Mouse (Mus musculus): ENCODE results near the gene Kcnip1.

Gene Kcnip1

DNA sequence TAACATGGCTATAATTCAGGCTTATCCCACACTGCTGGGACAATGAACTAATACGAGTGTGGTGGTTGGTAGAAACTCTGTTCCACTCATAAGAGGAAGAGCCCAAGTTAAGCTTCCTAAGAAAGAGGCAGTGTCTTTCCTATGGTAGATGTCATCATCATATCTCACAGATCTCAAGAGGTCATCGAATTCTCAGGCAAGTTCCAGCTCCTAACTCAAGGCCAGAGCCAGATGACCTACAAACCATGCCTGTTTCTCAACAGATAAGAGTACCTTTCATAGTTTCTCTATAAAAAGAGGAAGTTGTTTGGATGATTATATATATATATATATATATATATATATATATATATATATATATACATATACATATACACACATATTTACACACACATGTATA is 6.4 kb downstream of the Kcnip1 start:
- no peak for DNase-seq (ENCODE audit: low spot score)

DNA sequence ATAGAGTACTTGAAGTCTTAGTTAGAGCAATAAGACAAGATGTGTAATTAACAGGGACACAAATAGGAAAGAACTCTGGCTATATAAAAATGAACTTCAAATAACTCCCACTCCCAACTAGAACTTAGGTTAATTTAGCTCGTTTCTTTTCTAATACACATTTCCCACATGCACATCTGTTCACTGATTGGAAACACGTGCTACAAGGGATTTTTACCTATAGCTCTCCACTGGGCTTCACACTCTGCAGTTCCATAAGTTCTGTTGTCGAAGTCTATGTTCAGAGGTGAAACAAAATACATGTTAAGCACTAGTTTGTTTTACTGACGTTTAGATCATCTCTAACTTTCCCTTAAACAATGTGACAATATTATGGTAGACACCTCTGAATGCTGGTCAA is 12.8 kb downstream of the Kcnip1 start:
- no peak for DNase-seq (ENCODE audit: low spot score)

DNA sequence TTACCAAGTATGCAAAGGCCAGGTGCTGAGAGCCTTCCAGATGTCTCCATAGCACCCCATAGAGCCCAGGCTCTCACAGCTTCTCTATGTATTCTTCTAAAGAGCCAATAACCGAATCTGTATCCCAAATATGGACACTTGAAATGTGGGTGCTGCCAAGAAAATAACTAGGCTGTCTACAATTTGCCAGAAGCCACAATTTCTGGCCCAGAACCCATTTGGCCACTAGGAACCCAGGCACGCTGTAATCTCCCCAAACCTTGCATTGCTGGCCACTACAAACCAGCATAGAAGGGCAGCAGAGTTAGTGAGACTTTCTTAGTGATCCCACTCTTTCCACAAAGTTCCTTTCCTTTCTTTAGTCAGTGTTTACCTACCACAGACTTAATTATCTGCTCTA is 17.8 kb downstream of the Kcnip1 start:
- DNase-seq (ENCODE audit: low spot score) = no peak

DNA sequence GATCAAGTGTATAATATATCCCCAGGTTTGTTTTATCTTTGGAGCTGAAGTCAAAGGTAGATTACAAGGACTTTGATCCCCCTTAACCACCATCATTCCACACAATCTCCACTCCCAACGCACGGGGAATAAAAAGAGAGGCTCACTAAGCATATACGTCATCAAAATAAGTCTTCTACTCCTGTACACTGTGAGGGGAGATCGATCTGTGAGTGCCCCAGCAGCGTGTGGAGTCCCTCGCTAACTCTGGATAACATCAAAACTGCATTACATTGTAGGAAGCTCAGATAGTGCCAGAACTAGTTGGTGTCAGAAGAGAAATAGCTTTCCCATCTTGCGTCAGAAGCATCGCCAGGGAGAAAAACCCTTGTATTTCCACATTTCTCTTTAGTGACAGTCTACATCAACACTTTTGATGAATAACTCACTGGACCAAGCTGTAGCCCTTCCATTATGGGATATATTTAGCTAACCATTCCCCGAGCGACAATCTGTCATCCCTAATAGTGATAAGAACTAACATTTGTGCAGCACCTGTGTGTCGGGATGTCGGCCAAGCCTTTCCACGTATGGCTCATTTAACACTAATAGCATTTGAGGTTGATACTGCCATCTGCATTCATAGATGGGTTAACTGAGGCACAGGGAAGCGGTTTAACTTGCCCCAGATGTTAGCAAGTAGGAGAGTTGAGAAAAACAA is 18.5 kb downstream of the Kcnip1 start:
- DNase-seq (ENCODE audit: low spot score) = no peak

DNA sequence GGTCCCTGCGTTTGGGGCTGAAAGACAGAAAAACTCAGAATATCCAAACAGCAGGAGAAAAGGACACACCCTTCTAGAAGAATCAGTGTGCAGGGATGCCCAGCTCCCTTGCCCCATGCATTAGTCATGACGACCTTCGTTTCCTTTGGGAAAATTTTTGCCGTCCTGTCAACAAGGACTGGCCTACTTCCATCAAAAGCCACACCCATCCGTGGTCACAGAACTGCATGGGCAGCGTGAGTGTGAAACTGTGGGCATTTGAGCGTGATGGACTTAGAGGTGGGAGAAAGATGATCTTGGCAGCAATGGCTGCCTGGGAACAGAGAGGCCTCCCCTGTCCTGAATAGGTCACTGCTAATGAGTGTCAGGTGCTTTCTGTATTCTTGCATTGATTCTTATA is 20.8 kb downstream of the Kcnip1 start:
- DNase-seq (ENCODE audit: low spot score) = no peak

DNA sequence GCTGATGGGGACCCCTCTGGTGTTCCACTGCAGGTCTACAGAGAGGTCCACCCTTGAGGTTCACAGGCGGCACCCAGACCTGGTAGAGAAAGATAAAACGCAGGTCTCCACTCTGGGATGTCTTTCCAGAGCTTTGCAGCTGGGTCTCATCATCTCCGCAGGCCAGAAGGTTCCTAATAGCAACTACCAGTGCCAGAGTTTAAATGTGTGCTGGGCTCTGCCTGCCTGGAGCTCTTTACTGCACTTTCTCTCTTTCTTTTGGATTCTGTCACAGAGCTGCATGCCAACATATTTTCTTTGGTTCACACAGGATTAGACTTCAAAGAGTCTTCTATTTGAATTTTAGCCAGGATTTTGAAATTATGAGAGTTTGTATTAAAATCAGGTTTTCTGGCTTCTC is 23.8 kb downstream of the Kcnip1 start:
- no peak for DNase-seq (ENCODE audit: low spot score)

DNA sequence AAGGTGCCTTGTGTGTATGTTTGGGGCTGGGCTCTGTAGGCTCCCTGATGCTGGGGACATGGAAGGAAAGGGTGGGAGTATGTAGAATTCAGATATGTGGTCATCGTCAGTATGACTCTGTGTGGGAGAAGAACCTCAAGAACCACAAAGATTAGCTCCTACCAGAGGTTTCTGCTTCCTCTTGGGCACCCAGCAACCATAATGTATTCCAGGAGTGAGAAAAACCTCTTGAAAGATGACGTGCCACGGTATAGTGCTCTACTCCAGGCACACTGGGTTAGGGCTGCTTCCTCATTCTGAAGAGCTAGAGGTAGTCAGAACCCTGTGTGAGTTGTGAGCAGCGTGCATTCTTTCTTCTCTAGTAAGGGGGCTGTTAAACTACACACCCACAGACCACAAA is 25.2 kb downstream of the Kcnip1 start:
- DNase-seq (ENCODE audit: low spot score) = no peak

DNA sequence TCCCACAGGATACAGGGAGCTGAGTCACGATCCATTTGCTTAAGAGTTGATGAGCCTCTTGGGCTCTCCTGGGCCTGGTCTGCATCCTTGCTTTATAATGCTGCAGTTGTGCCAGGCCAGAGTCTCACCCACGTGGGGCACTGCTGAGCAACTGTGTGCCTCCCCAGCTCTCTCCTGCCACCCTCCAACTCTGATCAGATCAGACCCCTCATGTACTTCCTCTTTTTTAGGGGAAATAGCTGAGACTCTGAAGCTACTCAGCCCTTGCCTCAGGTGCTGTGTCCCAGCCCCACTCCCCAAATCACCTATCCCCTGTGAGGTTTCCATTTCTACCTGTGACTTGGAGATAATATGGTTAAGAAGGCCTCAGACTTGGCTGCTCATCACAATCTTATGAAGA is 27.6 kb downstream of the Kcnip1 start:
- DNase-seq (ENCODE audit: low spot score) = no peak

DNA sequence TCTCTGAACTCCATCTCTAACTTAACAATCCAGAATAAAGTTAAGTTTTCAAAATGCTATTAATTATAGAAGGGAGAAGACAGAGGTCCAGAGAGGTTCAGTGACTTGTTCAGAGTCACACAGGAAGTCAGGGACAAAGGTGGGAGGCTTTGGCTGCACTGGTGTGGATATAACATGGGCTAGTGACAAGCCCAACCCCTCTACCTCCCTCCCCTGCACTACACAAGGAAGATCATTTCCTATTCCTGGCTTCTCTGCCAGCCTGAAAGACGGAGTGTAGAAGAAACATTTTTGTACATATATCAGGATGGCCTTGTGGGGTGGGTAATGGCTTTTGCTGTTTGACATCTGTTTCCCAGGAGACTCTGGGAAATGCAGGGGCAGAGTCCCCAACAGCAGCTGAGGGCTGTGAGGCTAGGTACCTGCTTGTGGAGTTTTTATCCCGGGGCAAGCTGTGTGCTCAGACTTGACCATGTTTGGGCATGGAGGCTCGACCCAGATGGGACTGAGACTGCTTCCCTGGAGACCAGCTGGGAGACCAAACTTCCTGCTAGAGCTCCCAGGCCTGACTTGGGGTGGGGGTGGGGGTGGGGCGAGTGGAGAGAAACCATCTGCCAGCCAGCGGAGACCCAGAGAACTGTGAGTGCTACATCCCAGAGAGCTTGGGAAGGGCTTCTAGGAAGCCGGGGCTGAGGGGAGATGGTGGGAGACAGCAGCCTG is 30.1 kb downstream of the Kcnip1 start, which contains the start of gene Kcnmb1:
Gene Kcnmb1 (plus strand): TSS at position 326 of the 720 bp plus-strand sequence.
- no peak for DNase-seq (ENCODE audit: low spot score)

DNA sequence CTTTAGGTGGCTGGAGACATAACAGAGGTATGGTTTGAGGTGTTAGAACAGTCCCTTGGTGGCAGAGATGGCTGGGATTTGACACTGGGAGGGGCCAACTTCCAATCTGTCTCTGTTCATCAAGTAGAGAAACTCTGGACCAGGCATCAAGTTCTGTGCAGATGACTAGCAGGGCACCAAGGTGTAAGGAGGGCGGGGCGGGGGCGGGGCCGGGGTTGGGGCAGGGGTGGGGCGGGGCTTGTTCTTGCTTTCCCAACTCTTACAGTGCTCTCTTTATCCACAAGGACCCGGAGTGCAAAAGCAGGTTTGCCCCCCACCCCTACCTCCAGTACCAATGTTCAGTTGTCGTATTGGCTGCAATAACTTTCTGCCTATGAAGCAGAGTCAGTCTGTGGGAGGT is 30.8 kb downstream of the Kcnip1 start:
- no peak for DNase-seq (ENCODE audit: low spot score)

DNA sequence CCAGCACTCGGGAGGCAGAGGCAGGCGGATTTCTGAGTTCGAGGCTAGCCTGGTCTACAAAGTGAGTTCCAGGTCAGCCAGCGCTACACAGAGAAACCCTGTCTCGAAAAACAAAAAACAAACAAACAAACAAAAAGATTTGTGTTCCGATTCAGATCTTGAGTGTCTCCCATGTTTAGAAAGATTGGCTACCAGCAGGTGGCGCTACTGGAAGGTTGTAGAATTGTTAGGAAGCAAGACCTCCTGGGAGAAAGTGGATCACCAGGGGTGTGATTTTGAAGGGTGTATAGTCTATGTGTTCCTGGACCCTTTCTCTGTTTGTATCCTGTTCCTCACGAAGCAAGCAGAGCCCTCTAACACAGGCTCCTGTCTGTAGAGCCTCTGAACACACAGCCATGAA is 34.2 kb downstream of the Kcnip1 start:
- DNase-seq (ENCODE audit: low spot score) = no peak

DNA sequence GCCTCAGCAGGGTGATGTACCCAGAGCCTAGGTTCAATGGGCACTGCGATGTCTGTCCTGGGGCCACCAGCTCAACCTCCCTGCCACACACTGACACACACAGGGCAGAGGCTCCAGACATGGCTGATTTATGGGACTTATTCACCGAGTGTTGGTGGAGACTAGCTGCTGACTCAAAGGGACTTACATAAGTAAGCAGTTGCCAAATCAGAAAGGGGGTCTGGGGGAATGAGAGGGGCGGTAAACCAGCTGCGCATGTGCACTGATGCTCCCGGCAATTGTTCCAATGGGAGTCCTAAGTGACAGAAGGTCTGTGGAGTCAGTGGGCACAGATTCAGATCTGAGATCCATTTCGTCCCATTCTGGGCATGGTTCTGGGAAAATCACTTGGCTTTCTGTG is 35.4 kb downstream of the Kcnip1 start:
- no peak for DNase-seq (ENCODE audit: low spot score)

DNA sequence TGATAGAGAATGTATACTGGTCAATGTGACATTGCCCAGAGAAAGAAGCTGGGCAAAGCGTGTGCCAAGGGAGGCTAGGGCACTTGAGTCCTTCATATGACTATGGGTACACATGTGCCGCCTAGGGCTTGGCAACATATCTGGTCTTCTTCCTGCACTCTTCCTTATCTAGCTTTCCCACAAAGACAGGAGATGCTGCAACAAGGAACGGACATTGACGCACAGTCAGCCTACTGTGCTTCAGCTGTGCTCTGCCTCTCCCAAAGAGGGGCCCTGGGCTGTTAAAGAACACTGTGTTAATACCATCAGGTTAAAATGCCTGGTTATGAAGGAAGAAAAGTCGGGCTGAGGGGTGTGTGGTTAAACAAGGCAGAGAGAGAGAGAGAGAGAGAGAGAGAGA is 36.3 kb downstream of the Kcnip1 start:
- no peak for DNase-seq (ENCODE audit: low spot score)

DNA sequence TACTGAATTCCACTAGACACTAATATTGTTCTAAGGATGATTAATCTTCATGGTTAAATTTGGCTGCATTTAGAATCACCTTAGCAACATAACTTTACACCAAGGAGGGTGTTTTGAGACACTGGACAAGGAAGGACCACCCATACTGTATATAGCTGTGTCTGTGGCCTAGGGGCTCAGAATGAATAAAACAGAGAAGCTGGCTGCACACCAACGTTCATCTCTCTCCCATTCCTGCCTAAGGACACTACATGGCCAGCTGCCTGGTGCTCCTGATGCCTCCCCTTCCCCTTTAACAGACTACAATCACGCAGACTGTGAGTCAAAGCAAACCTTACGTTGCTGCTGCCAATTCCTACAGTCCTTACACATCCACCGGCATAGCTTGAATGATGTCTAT is 37.0 kb downstream of the Kcnip1 start:
- DNase-seq (ENCODE audit: low spot score) = no peak

DNA sequence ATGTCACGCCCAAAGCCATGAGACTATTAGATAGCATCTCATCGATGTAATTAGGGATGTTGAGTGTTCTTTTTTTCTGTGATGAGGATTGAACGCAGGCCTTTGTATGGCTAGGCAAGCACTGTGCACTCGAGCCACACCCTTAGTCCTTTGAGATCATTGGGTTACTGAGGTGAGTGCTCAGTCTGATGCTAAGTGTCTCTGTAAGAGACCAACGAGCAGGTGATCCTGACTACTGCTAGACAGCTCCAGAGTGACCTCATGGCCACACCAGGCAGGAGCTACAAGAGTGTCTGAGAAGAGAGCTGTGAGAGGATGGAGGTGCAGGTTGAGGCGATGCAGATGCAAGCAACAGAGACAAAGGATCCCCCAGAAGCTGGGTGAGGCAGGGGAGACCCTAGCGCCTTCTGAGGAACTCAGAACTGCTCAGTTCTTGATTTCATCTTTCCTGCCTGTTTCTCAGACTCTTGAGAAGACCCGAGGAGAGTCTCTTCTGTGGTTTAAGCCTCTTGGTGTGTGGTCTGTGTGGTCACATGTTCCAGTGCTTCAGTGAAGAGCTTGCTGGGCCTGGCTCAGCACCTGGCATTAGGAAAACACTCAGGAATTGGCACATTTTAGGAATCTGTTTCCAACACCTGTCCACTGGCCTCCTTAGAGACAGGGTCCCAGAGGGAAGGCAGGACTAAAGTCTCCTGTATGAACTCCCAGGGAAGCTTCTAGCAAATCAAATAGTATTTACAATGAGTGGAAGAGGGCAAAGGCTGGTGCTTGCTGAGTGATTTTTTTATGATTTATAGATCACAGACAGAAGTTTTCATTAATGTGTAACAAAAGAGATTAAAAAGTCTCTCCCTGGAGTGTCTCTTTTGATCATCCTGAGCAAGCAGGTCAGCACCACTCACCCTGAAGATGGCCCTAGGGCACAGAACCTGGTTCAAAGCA is 41.0 kb downstream of the Kcnip1 start:
- no peak for DNase-seq (ENCODE audit: low spot score)

DNA sequence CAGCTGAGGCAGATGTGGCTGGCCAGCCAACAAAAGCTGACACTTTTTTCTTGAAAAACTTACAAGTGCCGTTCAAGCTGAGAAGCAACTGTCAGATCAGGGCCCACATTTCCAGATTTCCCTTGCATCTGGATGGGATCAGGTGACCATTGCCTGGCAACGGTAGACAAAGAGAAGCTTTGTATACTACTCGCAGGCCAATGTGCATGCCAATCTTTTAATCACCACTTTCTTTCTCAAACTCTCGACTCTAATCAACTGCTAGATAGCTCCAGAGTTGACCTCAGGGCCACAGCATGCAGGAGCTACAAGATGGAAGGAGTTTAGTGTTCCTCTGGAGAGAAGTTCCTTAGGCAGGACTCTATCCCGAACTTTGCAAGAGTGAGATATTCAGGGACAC is 41.8 kb downstream of the Kcnip1 start:
- DNase-seq (ENCODE audit: low spot score) = no peak

DNA sequence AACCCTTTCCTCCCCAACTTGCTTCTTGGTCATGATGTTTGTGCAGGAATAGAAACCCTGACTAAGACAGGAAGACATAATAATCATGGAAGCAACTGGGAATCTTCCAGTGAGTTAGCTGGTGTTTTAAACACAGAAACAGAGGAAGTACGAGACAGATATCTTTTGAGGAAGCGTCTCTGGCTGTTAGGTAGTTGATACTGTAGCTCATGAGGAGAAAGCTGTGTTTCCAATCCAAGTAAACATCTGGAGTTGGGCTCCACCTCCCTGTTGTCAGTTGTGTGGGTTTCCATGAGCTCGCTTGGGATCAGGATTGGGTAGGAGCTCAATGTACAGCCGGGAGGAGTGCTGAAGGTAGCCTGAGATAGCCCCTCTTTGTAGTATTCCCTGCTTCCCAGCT is 46.5 kb downstream of the Kcnip1 start:
- DNase-seq (ENCODE audit: low spot score) = no peak

DNA sequence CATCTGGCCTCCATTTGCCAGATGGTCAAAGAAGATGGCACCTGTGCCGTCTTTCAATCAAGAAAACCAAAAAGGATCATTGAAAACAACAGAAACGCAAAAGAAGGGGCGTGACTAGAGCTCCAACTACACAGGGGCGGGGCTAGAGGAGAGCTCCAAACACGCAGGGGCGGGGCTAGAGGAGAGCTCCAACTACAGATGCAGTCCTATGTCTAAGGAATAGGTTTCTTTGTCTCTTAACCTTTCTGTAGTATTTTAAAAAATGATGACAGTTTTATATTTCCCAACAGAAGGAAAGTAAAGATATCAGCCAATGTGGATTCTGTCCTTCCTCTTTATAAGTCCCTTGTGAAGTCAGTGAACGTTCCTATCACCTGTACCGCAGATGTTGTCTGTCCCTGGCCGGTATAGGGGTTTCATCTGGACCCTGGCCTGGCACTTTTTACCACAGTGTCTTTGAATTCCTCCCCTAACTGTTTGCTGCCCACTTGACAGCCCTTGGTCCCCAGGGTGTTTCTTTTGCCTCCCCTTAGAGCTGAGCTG is 48.1 kb downstream of the Kcnip1 start:
- DNase-seq (ENCODE audit: low spot score) = no peak

DNA sequence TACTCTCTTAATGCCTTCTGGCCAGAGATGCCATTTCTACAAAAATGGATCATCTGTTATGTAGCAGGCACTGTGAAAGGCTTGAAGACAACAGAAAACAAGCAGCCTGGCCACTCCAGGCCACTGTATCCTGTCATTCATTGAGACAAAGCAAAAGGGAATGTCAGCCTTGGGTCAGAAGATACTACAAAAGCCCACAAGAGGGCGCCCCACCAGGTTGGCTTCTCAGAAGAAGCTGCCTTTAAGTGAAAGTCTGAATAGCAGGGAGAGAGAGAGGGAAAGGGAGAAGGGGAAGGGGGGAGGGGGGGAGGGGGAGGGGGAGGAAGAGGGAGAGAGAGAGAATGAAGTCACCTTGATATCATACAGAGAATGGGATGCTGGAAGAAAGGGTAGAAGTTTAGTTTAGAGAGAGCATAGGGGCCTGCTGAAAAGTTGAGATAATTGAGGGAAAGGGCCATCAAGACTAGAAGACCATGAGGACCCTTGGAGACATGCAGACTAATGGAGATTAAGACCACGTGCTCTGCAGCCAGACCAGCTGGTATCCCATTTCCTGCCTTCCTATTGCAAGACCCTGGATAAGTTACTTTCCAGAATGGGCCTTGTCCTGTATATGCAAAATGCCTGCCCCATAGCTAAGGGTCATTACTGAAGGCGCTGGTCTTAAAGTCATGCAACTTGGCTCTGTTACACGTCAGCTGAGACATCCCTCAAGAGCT is 48.7 kb downstream of the Kcnip1 start:
- no peak for DNase-seq (ENCODE audit: low spot score)

DNA sequence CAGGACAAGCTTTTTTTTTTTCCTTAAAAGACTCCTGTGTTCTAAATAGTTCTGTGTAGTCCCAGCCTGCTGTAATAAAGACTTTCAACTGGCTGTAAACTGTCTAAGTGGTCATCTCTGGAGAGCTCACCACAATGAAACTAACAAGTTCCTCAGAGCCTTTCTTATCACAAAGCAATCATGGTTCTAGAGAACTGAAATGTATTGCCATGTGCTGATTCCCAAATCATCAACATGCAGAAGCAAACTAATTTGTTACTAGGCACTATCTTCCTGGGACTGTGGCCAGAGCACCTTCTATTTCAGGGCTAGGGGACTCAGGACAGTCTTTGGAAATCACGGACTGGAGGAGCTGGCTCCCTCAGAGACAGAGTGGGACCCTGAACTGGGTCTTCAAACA is 49.4 kb downstream of the Kcnip1 start:
- DNase-seq (ENCODE audit: low spot score) = no peak

DNA sequence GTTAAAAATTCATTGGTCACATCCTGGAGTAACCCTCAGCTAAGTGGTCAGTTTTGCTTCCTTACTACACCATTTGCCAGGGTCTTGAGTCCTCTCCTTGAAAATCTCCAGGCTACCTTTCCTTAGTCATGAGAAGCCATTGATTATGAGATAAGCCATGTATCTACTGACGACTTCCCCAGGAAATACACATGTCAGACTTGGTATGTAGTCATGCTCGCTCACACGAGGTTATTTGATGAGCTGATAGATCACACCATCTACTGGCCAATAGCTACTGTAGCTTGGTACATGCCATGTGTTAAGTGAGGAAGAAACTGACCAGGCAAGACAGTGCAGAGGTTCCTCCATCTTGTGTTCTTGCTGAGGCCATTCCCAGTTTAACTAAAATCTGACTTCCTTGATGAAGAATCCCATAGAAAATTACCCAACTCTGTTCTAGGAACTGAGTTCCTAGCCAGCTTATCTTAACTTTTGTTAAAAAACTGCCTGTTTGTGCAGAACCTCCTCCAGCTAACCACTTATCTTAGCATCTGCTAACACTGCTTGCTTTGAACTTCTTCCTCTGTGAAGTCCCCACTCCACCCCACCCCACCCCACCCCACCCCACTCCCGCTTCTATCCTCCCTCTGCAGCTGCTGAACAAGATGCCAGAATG is 53.4 kb downstream of the Kcnip1 start:
- DNase-seq (ENCODE audit: low spot score) = no peak
